Mouse (Mus musculus) mouse embryonic stem cell (cell line): ENCODE results near the gene Tnnt1.

Experiments
- in situ Hi-C, 2 experiments: fragments of 300-500 bp; cut with MboI; formaldehyde crosslinking; loops; 1 replicate in 1 of 2; 3 replicates in 1 of 2; pipeline ENCODE4 v1.14.3; 2019 to 2020; ENCODE audit warnings: low sequenced_read_pairs in 2 of 2, low pct_unique_long_range_greater_than_20kb in 1 of 2, mixed read lengths in 1 of 2; ENCODE audit not compliant: unreplicated experiment in 1 of 2

The Tnnt1 gene

GRCm38 (mm10) chr7:4502421-4503090 lies 13.6 kb downstream of the Tnnt1 start:
- in situ Hi-C loops = no loop called here

GRCm38 (mm10) chr7:4501558-4502397 lies 14.4 kb downstream of the Tnnt1 start, which contains the start of gene Ppp1r12c:
TSS of gene Ppp1r12c (minus strand) at chr7:4501680.
- in situ Hi-C loops = no loop called here

DNA sequence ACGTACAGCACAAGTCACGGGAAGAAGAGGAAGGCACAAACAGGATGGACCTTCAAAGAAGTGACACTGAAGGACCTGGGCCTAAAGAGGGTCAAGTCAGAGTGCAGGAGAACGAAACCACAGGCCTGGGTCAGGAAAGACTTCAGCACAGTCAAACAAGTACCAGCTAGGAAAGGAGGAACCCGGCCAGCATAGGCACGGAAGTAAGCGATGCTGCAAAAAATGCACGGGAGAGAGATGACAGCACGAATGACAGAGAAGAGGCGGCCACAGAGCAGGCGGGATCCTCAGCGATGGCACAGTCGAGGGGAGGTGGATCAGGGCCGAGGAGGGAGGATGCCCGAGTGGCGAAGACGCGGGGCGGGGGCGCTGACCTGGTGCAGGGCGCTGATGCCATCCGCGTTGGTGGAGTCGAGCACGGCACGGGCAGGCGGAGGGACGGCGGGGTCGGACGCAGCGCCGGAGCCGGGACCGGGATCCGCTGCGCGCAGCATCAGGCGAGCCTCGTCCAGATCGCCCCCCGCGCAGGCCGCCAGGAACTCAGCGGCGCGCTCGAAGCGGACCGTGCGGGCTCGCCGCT lies 15.2 kb downstream of the Tnnt1 start:
- in situ Hi-C loops = no loop called here

GRCm38 (mm10) chr7:4499034-4499433 lies 17.1 kb downstream of the Tnnt1 start:
- in situ Hi-C loops = no loop called here

- in situ Hi-C loops = no loop called here
Measured at GRCm38 (mm10) chr7:4498251-4498650, 17.9 kb downstream of the Tnnt1 start.

DNA sequence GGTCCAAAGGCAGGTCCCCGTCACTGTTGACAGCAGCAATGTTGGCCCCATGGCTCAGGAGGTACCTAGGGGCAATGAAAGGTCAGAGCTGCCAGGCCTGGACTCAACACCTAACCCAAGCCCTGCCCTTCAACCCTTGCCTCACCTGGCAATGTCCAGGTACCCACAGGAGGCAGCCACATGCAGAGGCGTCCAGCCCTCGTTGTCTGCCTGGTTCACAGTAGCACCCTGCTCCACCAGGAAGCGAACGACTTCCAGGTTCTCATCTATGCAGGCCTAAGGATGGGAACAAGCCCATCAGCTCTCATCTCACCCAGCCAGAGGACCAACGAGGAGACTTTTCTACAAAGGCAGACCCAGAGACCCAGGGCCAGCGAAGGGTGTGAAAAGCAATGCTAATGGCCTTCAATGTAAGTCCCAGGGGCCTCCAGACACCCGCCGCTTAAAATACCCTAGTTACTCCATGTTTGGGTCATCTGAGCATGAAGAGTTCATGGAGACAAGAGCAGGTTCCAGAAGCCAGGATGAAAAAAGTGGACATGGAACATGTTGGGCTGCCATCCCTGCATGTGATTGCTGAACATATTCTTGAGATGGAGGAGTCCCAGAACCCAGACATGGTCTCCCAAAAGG lies 18.8 kb downstream of the Tnnt1 start:
- in situ Hi-C loops = no loop called here

DNA sequence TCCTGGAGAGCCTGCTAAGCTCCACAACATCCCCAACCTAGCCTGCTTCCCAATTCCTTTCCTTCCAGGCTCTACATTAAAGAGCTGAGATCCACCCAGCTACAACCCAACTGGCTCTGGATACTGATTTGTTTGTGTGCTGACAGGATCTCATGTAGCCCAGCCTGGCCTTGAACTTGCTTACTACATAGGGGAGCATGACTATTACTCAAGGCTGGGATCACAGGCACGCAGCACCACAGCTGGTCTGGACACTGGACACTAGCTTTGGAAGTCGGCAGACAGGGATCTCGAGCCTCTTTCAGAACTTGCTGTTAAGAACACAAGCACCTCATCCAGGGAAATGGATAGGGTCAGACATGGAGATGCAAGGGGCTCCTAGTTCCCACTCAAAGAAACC lies 19.7 kb downstream of the Tnnt1 start:
- in situ Hi-C loops = no loop called here

DNA sequence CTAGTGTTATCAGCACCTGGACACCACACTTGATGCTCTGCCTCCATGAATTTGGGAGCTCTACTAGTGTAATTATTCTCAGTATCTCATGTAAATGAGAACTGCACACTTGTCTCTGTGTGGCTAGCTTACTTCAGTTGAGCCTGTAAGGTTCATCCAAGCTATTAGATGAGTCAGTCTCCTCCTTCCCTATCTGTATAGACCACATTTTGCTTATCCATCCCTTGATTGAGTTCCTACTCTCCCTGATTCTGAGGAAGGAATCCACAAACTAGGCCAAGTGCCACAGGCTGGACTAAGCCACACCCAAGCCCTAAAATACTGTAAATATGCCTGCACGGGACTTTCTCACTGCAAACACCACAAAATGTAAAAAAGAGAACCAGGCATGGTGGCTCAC lies 22.2 kb downstream of the Tnnt1 start:
- in situ Hi-C loops = no loop called here

DNA sequence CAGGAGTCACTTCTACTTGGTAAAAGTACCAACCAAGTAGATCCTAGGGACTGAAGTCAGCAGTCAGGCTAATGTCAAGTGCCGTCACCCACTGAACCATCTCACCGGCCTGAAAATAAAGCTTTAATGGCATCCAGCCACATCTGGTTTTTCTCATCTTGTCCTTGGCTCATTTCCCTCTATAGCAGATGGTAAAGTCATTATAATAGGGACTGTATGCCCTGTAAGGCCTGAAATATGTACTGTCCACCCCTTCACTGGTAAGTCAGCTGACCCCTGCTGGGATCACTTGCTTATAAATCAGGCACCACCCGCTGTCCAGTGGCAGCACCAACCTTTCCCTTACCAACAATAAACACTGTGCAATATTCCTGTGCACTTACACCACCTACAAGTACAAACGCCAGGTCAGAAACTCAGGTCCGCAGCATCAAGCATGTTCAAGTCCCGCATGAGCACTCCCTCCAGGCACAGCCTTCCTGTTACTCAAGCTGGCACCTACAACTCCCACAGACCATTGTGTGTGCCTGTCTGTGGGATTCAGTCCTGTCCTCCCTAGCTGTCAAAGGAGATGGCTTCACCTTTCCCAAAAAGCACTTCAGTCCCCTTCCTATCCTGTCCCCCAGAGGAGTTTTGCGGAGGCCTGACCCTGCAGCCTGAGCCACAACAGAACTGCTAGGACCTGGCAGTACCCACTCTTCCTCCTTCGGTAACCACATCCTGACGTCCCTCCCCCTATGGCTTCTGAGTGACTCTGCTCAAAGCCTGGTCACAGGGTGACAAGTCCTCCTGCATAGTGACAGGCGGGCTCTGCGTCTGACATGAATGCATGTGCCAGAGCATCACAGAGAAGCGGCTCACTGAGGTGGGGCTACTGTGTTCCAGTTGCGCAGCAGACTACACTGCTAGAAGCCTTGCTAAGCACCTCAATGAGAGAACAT lies 23.6 kb downstream of the Tnnt1 start:
- in situ Hi-C loops = no loop called here

- in situ Hi-C loops = no loop called here
Measured at GRCm38 (mm10) chr7:4491308-4491707, 24.9 kb downstream of the Tnnt1 start.

DNA sequence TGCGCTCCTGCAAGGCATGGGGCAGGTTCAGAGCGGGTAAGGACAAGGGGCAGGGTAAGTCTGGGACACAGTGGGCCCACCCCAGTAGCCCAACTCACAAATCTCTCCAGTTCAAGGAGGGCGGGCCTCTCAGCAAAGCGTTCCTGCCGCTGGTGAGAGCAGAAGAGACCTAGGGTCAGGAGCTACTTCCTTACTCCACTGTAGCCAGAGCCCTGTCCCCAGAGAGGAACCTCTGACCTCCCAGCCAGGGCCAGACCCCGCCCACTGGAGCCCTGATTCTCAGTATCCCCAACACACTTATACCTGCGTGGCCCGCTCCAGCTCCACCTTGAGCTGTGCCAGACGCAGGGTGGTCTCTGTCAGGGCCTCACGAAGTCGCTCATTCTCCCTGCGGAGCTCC lies 33.9 kb downstream of the Tnnt1 start:
- in situ Hi-C loops = loop anchor here in 1 of 2 experiments (10.0 kb wide), 1 partner anchor 857 kb away; the partner anchor contains the start of genes Prpf31 and Tfpt

GRCm38 (mm10) chr7:4479674-4480073 lies 36.5 kb downstream of the Tnnt1 start:
- in situ Hi-C loops = loop anchor here in 1 of 2 experiments (10.0 kb wide), 1 partner anchor 855 kb away; the partner anchor contains the start of genes Prpf31 and Tfpt

- in situ Hi-C loops = no loop called here
Measured at GRCm38 (mm10) chr7:4478796-4479291, 37.3 kb downstream of the Tnnt1 start.

DNA sequence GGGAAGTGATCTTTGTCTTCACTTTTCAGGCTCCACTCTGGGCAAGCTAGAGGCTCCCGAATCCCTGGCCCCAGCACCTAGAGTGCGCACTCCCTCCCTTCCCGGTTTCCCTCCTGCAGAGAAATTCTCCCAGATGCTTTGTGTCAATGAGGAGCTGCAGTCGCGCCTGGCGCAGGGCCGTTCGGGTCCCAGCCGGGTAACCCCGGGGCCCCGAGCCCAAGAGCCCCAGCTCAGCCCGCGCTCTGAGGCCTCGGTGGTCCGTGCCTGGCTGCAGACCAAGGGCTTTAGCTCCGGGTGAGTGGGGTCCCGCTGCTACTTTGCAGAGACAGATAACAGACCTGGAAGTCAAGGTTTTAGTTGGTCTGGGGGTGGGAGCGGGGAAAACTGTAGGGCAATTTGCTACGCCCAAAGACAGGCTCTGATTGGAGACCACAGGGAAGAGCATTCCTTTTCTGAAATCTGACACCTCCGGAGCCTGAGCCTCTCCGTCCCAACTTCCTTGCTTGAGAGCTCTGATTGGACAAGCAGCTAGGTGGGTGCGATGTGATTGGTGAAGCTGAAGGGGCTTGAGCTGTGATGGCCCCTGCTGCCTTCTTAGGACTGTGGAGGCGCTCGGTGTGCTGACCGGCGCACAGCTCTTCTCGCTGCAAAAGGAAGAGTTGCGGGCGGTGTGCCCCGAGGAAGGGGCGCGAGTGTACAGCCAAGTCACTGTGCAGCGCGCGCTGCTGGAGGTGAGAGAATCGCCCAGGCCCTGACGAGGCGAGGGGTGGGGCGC lies 38.0 kb downstream of the Tnnt1 start:
- in situ Hi-C loops = no loop called here

- in situ Hi-C loops = no loop called here
Measured at GRCm38 (mm10) chr7:4473940-4474339, 42.2 kb downstream of the Tnnt1 start.

- in situ Hi-C loops = no loop called here
Measured at GRCm38 (mm10) chr7:4471179-4471555, 45.0 kb downstream of the Tnnt1 start.
